Mouse (Mus musculus) lung, embryonic 14.5 days (tissue): ENCODE results near the gene Sh3bp5l. TPM values are rescaled to one million over a fixed set of nuclear protein-coding genes. Genes with fewer than 3 reads are reported as not detected.
A peak's percentile ranks its signal among the peaks of the same experiment; 100 is the strongest.

Experiments used
- ATAC-seq: fragments of 200-750 bp; cut with Nextera tagmentation; 2 replicates; pipeline ENCODE4 v1.8.0; 2017; ENCODE audit warnings: mild to moderate bottlenecking, moderate TSS enrichment, moderate library complexity; ENCODE audit not compliant: insufficient read depth
- DNase-seq: peaks from one replicate; pipeline ENCODE4 v3.0.0-alpha.2; 2015
- H3K27ac ChIP-seq: fragments of 300-500 bp; sonication (generic); 2 replicates; pipeline ENCODE4 v1.5.1; 2014; ENCODE audit warnings: low read depth, mild to moderate bottlenecking, moderate library complexity
- H3K27me3 ChIP-seq: fragments of 300-500 bp; sonication (generic); 2 replicates; pipeline ENCODE4 v1.6.1; 2014; ENCODE audit warnings: low read length, control low read depth; ENCODE audit not compliant: insufficient read depth
- H3K36me3 ChIP-seq: fragments of 300-500 bp; sonication (generic); 2 replicates; pipeline ENCODE4 v1.6.1; 2014; ENCODE audit warnings: control low read depth; ENCODE audit not compliant: insufficient read depth
- H3K4me1 ChIP-seq: fragments of 300-500 bp; sonication (generic); 2 replicates; pipeline ENCODE4 v1.6.1; 2014; ENCODE audit warnings: antibody characterized with exemption, control low read depth; ENCODE audit not compliant: insufficient read depth
- H3K4me2 ChIP-seq: fragments of 300-500 bp; sonication (generic); 2 replicates; pipeline ENCODE4 v1.6.1; 2014; ENCODE audit warnings: mild to moderate bottlenecking
- H3K4me3 ChIP-seq: fragments of 300-500 bp; sonication (generic); 2 replicates; pipeline ENCODE4 v1.5.1; 2014; ENCODE audit warnings: low read depth, low read length
- H3K9ac ChIP-seq: fragments of 300-500 bp; sonication (generic); 2 replicates; pipeline ENCODE4 v1.6.1; 2014
- H3K9me3 ChIP-seq: fragments of 300-500 bp; sonication (generic); 2 replicates; pipeline ENCODE4 v1.6.1; 2016; ENCODE audit warnings: low read depth, low read length, control low read depth
- CTCF ChIP-seq: IDR thresholded peaks from 2 replicates; pipeline ENCODE4 v1.5.1; 2016; ENCODE audit warnings: antibody characterized with exemption, low read depth
- WGBS: fragments of 180-500 bp; shearing (Covaris S2); extraction: QIAGEN DNeasy Blood & Tissue Kit; methylation state at CpG from one replicate; pipeline ENCODE4 v1.1.7; 2014; 5-methylcytosine and 5-hydroxymethylcytosine counted together
- polyA plus RNA-seq: library from polyadenylated mRNA; unstranded; fragments of >200 nt; fragmentation: Nextera tagmentation; extraction: Ambion mirVana; gene quantifications from 2 replicates; pipeline ENCODE4 v1.2.1, GENCODE M21; 2014

Gene Sh3bp5l
- polyA plus RNA-seq, 1 experiment from 2014 or later, result 26.4 TPM

GRCm38 (mm10) chr11:58323570-58324340, 6.8 kb upstream of the Sh3bp5l start:
- Histone ChIP-seq H3K4me1 (peaks cover under 1% of the 10 kb centered on the region; the same call in 1 of the 2 replicates), H3K27ac (peak overlapping the region; percentile 98), H3K9ac (peak overlapping the region; percentile 86), H3K27me3 (no peaks in the 10 kb centered on the region), H3K4me2 (peak overlapping the region; percentile 95), H3K4me3 (peak overlapping the region; percentile 81), H3K36me3 (peaks cover 19% of the 10 kb centered on the region), H3K9me3 (no peaks in the 10 kb centered on the region)
- WGBS, result 7% methylated on average over 24 of the region's 24 CpGs
- no peak for TF ChIP-seq CTCF
- ATAC-seq, result no peak; the same call in 1 of the 2 replicates
- no peak for DNase-seq

DNA sequence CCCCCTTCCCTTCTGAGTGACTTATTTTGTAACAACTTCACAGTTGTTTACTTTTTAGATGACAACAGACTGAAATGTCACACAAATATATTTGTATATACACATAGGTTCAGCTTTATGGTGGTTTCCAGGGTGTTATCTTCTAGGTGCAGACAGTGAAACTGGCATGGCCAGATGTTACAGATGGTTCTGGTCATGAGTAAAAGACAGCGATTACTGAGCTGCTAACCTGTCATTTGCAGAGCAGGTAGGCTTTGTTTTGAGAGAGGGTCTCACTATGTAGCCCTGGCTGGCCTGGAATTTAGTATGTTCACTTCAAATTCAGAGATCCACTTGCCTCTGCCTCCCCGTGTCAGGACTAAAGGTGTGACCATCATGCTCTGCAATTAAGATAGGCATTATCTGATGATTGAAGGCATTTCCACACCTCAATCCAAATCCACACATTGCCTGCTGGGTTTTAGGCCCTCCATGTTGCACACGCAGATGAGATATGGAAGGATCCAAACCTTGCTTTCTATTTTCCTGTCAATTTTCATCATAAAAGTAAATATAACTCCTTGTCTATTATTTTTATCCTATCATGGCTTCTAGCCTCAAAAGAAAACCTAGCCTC, 5.8 kb upstream of the Sh3bp5l start:
- DNase-seq, result no peak
- 72% methylated on average over 3 of the region's 3 CpGs for WGBS
- Histone ChIP-seq H3K4me2 (no peak overlapping the region), H3K9me3 (no peaks in the 10 kb centered on the region), H3K27me3 (no peaks in the 10 kb centered on the region), H3K36me3 (peaks cover 11% of the 10 kb centered on the region; the same call in 1 of the 2 replicates), H3K4me3 (no peak overlapping the region), H3K4me1 (peaks cover 9% of the 10 kb centered on the region; the same call in 1 of the 2 replicates), H3K9ac (no peak overlapping the region), H3K27ac (no peak overlapping the region)
- TF ChIP-seq CTCF, result no peak
- no peak for ATAC-seq

DNA sequence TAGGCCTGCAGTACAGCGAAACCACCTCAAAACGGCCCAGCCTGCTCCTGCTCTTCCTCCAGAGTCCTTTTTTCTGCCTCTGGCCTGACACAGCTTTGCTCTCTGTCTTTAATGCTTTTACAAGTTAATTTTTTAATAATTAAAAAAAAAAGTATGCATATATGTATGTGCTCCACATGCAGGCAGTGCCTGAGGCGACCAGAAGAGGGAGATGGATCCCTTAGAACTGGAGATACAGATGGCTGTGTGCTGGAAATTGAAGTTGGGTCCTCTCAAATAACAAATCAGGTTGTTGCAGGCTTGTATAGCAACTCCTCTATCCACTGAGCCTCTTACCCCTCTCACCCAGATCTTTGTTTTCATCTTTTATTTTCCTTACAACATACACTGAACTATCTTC, 3.7 kb upstream of the Sh3bp5l start:
- H3K4me2 ChIP-seq, result no peak overlapping the region
- no peaks in the 10 kb centered on the region for H3K9me3 ChIP-seq
- H3K27ac ChIP-seq, result no peak overlapping the region
- H3K9ac ChIP-seq, result no peak overlapping the region
- peak; percentile 39 for TF ChIP-seq CTCF
- peaks cover 16% of the 10 kb centered on the region; the same call in 1 of the 2 replicates for H3K4me1 ChIP-seq
- WGBS, result 88% methylated on average over 3 of the region's 3 CpGs
- H3K4me3 ChIP-seq, result no peak overlapping the region
- no peaks in the 10 kb centered on the region for H3K27me3 ChIP-seq
- no peak for ATAC-seq
- no peak for DNase-seq
- H3K36me3 ChIP-seq, result peaks cover 11% of the 10 kb centered on the region; the same call in 1 of the 2 replicates

DNA sequence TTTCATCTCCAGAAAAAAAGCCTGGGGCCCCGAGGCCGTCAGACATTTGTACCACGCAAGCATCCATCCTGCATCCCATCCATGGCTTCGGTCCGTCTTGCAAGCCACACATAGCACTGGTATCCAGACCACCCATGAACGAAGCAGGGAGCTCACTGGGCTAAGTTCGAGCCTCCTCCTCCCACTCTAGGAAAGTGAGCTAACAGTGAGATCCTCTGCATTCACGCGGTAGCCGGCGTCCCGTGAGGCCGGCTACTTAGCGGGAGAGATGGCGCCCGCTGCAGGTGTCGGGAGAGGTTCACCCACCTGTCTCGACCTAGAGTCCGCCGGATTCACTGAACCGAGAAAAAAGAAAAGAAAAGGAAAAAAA, 633 bp upstream of the Sh3bp5l start:
- H3K4me3 ChIP-seq, result peak overlapping the region; percentile 64
- H3K4me1 ChIP-seq, result peaks cover 16% of the 10 kb centered on the region; the same call in 1 of the 2 replicates
- peak overlapping the region; percentile 79 for H3K9ac ChIP-seq
- ATAC-seq, result peak; percentile 47
- no peaks in the 10 kb centered on the region for H3K9me3 ChIP-seq
- peak overlapping the region; percentile 92 for H3K4me2 ChIP-seq
- no peak for DNase-seq
- no peaks in the 10 kb centered on the region for H3K27me3 ChIP-seq
- WGBS, result under 1% methylated on average over 21 of the region's 21 CpGs
- TF ChIP-seq CTCF, result no peak
- H3K36me3 ChIP-seq, result peaks cover 29% of the 10 kb centered on the region
- peak overlapping the region; percentile 63; the same call in 1 of the 2 replicates for H3K27ac ChIP-seq

GRCm38 (mm10) chr11:58331149-58331495, 598 bp downstream of the Sh3bp5l start:
- Histone ChIP-seq H3K4me1 (peaks cover 16% of the 10 kb centered on the region; the same call in 1 of the 2 replicates), H3K27ac (no peak overlapping the region), H3K9me3 (no peaks in the 10 kb centered on the region), H3K4me3 (peak overlapping the region; percentile 64), H3K36me3 (peaks cover 35% of the 10 kb centered on the region), H3K4me2 (peak overlapping the region; percentile 92), H3K27me3 (no peaks in the 10 kb centered on the region), H3K9ac (peak overlapping the region; percentile 75)
- DNase-seq, result no peak
- ATAC-seq, result 0 out of 2 replicates have a peak, but pooled peaks have one; percentile 4
- 11% methylated on average over 10 of the region's 10 CpGs for WGBS
- TF ChIP-seq CTCF, result no peak

DNA sequence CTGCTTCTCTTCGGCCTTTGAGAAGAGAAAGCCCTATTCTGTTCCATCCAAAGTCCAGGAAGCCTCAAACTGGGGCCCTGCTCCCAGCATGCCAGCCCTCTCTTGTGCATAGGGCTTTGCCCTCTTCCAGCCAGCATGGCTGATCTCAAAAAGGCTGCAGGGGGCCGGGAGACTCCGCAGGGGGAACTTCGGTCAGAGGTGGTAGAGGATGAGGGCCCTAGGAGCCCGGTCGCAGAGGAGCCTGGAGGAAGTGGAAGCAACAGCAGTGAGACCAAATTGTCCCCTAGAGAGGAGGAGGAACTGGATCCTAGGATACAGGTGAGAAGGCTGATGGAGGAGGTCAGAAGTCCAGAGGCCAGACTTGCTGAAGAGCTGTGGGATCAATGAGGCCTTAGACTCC, 1.0 kb downstream of the Sh3bp5l start:
- H3K4me1 ChIP-seq, result peaks cover 16% of the 10 kb centered on the region; the same call in 1 of the 2 replicates
- H3K9ac ChIP-seq, result peak overlapping the region; percentile 75
- 87% methylated on average over 6 of the region's 6 CpGs for WGBS
- no peak for TF ChIP-seq CTCF
- no peaks in the 10 kb centered on the region for H3K9me3 ChIP-seq
- peak overlapping the region; percentile 92 for H3K4me2 ChIP-seq
- H3K27me3 ChIP-seq, result no peaks in the 10 kb centered on the region
- ATAC-seq, result no peak
- H3K27ac ChIP-seq, result no peak overlapping the region
- H3K4me3 ChIP-seq, result peak overlapping the region; percentile 64
- no peak for DNase-seq
- H3K36me3 ChIP-seq, result peaks cover 37% of the 10 kb centered on the region

DNA sequence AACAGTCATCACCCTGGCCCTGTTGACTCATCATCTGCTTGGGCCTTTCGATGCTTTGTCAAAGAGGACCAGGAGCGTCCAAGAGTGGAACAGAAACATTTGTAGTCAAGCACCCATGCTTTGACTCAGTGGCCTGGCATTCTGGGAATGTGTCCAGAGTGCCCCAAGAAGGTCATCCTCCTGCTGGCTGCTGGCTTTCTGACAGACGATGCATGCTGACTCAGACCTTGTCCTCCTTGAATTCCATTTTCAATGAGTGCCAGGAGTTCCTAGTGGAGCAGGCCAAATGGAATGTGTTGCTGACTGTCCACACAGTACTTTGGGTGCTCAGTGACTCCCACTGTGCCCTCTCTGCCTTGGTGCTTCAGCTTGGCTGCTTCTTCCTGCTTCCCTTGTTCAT, 4.2 kb downstream of the Sh3bp5l start:
- WGBS, result 65% methylated on average over 3 of the region's 3 CpGs
- Histone ChIP-seq H3K36me3 (peaks cover 50% of the 10 kb centered on the region), H3K9ac (no peak overlapping the region), H3K4me3 (no peak overlapping the region), H3K9me3 (no peaks in the 10 kb centered on the region), H3K4me1 (peaks cover 7% of the 10 kb centered on the region; the same call in 1 of the 2 replicates), H3K4me2 (no peak overlapping the region), H3K27ac (no peak overlapping the region), H3K27me3 (no peaks in the 10 kb centered on the region)
- no peak for DNase-seq
- no peak for TF ChIP-seq CTCF
- no peak for ATAC-seq
